Mouse (Mus musculus) testis, adult 2 months (tissue): ENCODE results near the gene Cacna1c.

Experiments
- CTCF ChIP-seq: fragments of 200-500 bp; IDR thresholded peaks from 2 replicates; pipeline ENCODE4 v1.5.1; 2012; ENCODE audit warnings: low read depth, mild to moderate bottlenecking, inconsistent platforms, low read length, moderate library complexity; ENCODE audit not compliant: control insufficient read depth, insufficient read depth, insufficient replicate concordance
- POLR2A ChIP-seq: fragments of 200-500 bp; IDR thresholded peaks from 2 replicates; pipeline ENCODE4 v1.6.1; 2012; ENCODE audit warnings: low read depth, mild to moderate bottlenecking, inconsistent platforms, low read length, moderate library complexity; ENCODE audit not compliant: control insufficient read depth

- TF ChIP-seq POLR2A, result no peak
- TF ChIP-seq CTCF, result no peak
Observed at GRCm38 (mm10) chr6:118997397-118997796, 198.8 kb downstream of the Cacna1c start.
